Mouse (Mus musculus) kidney, embryonic 15.5 days (tissue): ENCODE measurements around the gene Shisa7. TPM values are rescaled to one million over a fixed set of nuclear protein-coding genes. Genes with fewer than 3 reads are reported as not detected.
A peak's percentile ranks its signal among the peaks of the same experiment; 100 is the strongest.
"Not testable (repeated sequence)": the region's sequence is repeated elsewhere in the genome, so short reads cannot be mapped to it uniquely, and the experiment has no call there.

Experiments
- ATAC-seq: fragments of 200-750 bp; cut with Nextera tagmentation; replicated peaks from 2 replicates; pipeline ENCODE4 v1.8.0; 2017; ENCODE audit warnings: moderate TSS enrichment; ENCODE audit not compliant: low FRiP score
- H3K27ac ChIP-seq: fragments of 300-500 bp; sonication (generic); 2 replicates; pipeline ENCODE4 v1.5.1; 2015; ENCODE audit warnings: mild to moderate bottlenecking, inconsistent platforms
- H3K27me3 ChIP-seq: fragments of 300-500 bp; sonication (generic); 2 replicates; pipeline ENCODE4 v1.6.1; 2015; ENCODE audit warnings: inconsistent platforms
- H3K36me3 ChIP-seq: fragments of 300-500 bp; sonication (generic); 2 replicates; pipeline ENCODE4 v1.6.1; 2015; ENCODE audit warnings: inconsistent platforms
- H3K4me1 ChIP-seq: fragments of 300-500 bp; sonication (generic); 2 replicates; pipeline ENCODE4 v1.6.1; 2015; ENCODE audit warnings: inconsistent platforms
- H3K4me2 ChIP-seq: fragments of 300-500 bp; sonication (generic); 2 replicates; pipeline ENCODE4 v1.6.1; 2015; ENCODE audit warnings: moderate library complexity, mild to moderate bottlenecking, inconsistent platforms
- H3K4me3 ChIP-seq: fragments of 300-500 bp; sonication (generic); replicated peaks from 2 replicates; pipeline ENCODE4 v1.5.1; 2015; ENCODE audit warnings: mild to moderate bottlenecking, inconsistent platforms
- H3K9ac ChIP-seq: fragments of 300-500 bp; sonication (generic); 2 replicates; pipeline ENCODE4 v1.6.1; 2015; ENCODE audit warnings: mild to moderate bottlenecking, inconsistent platforms
- H3K9me3 ChIP-seq: fragments of 300-500 bp; sonication (generic); replicated peaks from 2 replicates; pipeline ENCODE4 v1.6.1; 2016; ENCODE audit warnings: inconsistent platforms
- WGBS: fragments of 180-500 bp; shearing (Covaris S2); methylation state at CpG from one replicate; pipeline ENCODE4 v1.1.7; 2015; ENCODE audit warnings: mixed read lengths; 5-methylcytosine and 5-hydroxymethylcytosine counted together
- polyA plus RNA-seq: library from polyadenylated mRNA; unstranded; fragments of >200 nt; fragmentation: Nextera tagmentation; extraction: Ambion mirVana; gene quantifications from 2 replicates; pipeline ENCODE4 v1.2.1, GENCODE M21; 2015

Shisa7 gene
- polyA plus RNA-seq, 1 experiment from 2014 or later: 0.84 TPM

GRCm38 (mm10) chr7:4813105-4813791, 31.2 kb downstream of the Shisa7 start:
- H3K9ac ChIP-seq: peak overlapping the region; percentile 38; the same call in 1 of the 2 replicates
- no peaks in the 10 kb centered on the region for H3K9me3 ChIP-seq
- H3K36me3 ChIP-seq: peaks cover 26% of the 10 kb centered on the region
- H3K4me2 ChIP-seq: peak overlapping the region; percentile 76
- peaks cover 28% of the 10 kb centered on the region for H3K4me1 ChIP-seq
- 24% methylated on average over 8 of the region's 8 CpGs for WGBS
- H3K4me3 ChIP-seq: peak overlapping the region; percentile 99
- H3K27me3 ChIP-seq: no peaks in the 10 kb centered on the region
- H3K27ac ChIP-seq: peak overlapping the region; percentile 98
- no peak for ATAC-seq

GRCm38 (mm10) chr7:4812303-4813104, 32.0 kb downstream of the Shisa7 start, which contains the start of gene Ube2s:
Ube2s (minus strand) TSS chr7:4812590.
- no peaks in the 10 kb centered on the region for H3K9me3 ChIP-seq
- under 1% methylated on average over 62 of the region's 62 CpGs for WGBS
- H3K36me3 ChIP-seq: peaks cover 31% of the 10 kb centered on the region
- no peaks in the 10 kb centered on the region for H3K27me3 ChIP-seq
- H3K4me1 ChIP-seq: peaks cover 28% of the 10 kb centered on the region
- peak within 1 kb of the TSS; percentile 98 for H3K27ac ChIP-seq
- peak; percentile 99 for ATAC-seq
- peak within 1 kb of the TSS; percentile 99 for H3K9ac ChIP-seq
- H3K4me2 ChIP-seq: peak within 1 kb of the TSS; percentile 76
- H3K4me3 ChIP-seq: peak within 1 kb of the TSS; percentile 99

- Histone ChIP-seq H3K9ac (peak overlapping the region; percentile 99), H3K27me3 (no peaks in the 10 kb centered on the region), H3K4me1 (peaks cover 28% of the 10 kb centered on the region), H3K9me3 (no peaks in the 10 kb centered on the region), H3K27ac (peak overlapping the region; percentile 98), H3K4me2 (peak overlapping the region; percentile 76), H3K4me3 (peak overlapping the region; percentile 99), H3K36me3 (peaks cover 37% of the 10 kb centered on the region)
- under 1% methylated on average over 27 of the region's 36 CpGs for WGBS
- no peak for ATAC-seq
Measured at GRCm38 (mm10) chr7:4811842-4812302, 32.6 kb downstream of the Shisa7 start.

DNA sequence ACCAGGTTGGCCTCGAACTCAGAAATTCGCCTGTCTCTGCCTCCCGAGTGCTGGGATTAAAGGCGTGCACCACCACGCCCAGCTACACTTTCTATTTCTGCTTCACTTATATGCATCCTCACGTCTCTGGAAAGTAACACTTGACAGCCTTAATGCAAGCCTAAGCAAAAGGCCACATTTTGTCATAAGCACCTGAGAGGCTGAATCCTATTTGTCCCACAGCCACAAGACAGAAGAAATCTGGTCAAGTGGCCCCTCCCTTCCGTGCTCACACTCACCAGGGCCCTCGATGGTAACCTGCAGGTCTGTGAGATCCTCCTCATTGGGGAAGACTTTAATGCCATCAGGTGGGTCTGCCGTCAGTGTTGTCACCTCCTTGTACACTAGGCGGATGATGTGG, 33.4 kb downstream of the Shisa7 start:
- 0 out of 2 replicates have a peak overlapping the region, but pooled peaks have one; percentile 98 for H3K27ac ChIP-seq

GRCm38 (mm10) chr7:4806716-4807115, 37.8 kb downstream of the Shisa7 start:
- Histone ChIP-seq H3K4me2 (no peak overlapping the region), H3K4me1 (peaks cover 23% of the 10 kb centered on the region), H3K4me3 (no peak overlapping the region), H3K9me3 (no peaks in the 10 kb centered on the region), H3K27me3 (no peaks in the 10 kb centered on the region), H3K27ac (no peak overlapping the region), H3K36me3 (peaks cover 66% of the 10 kb centered on the region), H3K9ac (no peak overlapping the region)
- ATAC-seq: no peak
- 93% methylated on average over 7 of the region's 7 CpGs for WGBS

More for the DNA sequence above, 33.4 kb downstream of the Shisa7 start:
- H3K9me3 ChIP-seq, ATAC-seq, H3K27me3 ChIP-seq: not testable (repeated sequence)
- Histone ChIP-seq H3K36me3 (peaks cover 44% of the 10 kb centered on the region), H3K4me3 (peak overlapping the region; percentile 99), H3K9ac (peak overlapping the region; percentile 99), H3K4me2 (peak overlapping the region; percentile 76), H3K4me1 (peaks cover 28% of the 10 kb centered on the region)
- WGBS: 39% methylated on average over 10 of the region's 10 CpGs

GRCm38 (mm10) chr7:4802247-4802646, 42.2 kb downstream of the Shisa7 start:
- Histone ChIP-seq H3K4me2 (no peak overlapping the region), H3K27ac (no peak overlapping the region), H3K36me3 (peaks cover 49% of the 10 kb centered on the region), H3K9me3 (no peaks in the 10 kb centered on the region), H3K27me3 (no peaks in the 10 kb centered on the region), H3K4me3 (no peak overlapping the region), H3K9ac (no peak overlapping the region), H3K4me1 (no peaks in the 10 kb centered on the region)
- ATAC-seq: no peak

DNA sequence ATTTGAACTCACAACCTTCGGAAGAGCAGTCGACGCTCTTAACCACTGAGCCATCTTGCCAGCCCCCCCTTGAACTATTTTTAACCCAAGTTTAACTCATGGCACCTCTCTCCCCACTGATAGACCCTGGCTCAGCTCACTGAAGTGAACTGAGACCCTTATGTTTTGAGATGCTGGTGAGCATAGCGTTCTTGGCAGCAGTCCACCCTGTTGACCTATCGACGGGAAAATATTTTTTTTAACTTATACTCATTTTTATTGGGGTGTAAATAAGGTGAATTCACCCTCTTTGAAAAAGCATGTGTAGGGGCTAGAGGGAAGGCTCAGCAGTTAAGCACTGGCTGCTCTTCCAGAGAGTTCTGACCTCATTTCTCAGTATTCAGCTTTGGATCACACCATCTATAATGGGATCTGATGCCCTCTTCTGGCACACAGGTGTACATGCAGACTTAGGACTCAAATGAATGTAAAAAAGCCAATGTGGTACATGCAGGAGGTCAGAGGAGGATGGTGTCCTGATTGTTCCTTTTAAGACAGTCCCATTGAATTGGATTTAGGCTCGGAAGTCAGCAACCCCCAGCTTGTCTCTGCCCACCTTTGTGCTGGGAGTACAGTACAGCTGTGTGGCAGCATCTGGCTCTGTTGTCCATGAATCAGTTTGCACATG, 48.6 kb downstream of the Shisa7 start:
- Histone ChIP-seq H3K9me3 (no peaks in the 10 kb centered on the region), H3K9ac (no peak overlapping the region), H3K36me3 (peaks cover 49% of the 10 kb centered on the region), H3K4me3 (no peak overlapping the region), H3K4me2 (no peak overlapping the region), H3K4me1 (peaks cover 16% of the 10 kb centered on the region), H3K27ac (no peak overlapping the region), H3K27me3 (no peaks in the 10 kb centered on the region)
- no peak for ATAC-seq
- WGBS: 66% methylated on average over 7 of the region's 7 CpGs

DNA sequence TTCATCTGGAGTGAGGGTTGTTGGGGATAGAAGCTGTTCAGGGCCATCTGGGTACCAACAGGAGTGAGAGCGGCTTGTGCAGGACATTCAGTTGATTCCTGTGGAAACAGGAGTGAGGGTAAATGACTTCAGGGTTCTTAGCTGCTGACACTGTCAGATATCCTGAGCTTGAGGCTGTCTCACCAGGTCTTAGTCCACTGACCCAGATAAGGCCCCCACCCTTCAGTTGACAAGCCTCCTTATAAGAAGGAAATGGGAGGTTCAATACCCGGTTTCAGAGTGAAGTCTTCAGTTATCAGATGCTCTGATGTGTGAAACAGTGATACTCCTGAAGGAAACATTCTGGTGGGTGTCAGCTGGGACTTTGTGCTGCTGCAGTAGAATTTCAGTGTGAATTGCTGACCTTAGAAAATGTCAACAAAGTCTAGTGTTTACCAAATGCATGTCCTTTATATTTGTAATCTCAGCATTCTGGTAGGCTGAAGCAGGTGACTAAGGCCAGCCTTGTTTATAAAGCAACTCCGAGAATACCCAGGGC, 49.8 kb downstream of the Shisa7 start:
- H3K9ac ChIP-seq: no peak overlapping the region
- H3K27ac ChIP-seq: no peak overlapping the region
- 0 out of 2 replicates have a peak, but pooled peaks cover 4% of the 10 kb centered on the region for H3K27me3 ChIP-seq
- H3K4me3 ChIP-seq: peak overlapping the region; percentile 62
- H3K9me3 ChIP-seq: no peaks in the 10 kb centered on the region
- H3K4me1 ChIP-seq: peaks cover 16% of the 10 kb centered on the region
- no peak for ATAC-seq
- peak overlapping the region; percentile 78; the same call in 1 of the 2 replicates for H3K4me2 ChIP-seq
- H3K36me3 ChIP-seq: peaks cover 49% of the 10 kb centered on the region
- 71% methylated on average over 3 of the region's 3 CpGs for WGBS

GRCm38 (mm10) chr7:4793674-4794073, 50.8 kb downstream of the Shisa7 start:
- H3K27me3 ChIP-seq: 0 out of 2 replicates have a peak, but pooled peaks cover 4% of the 10 kb centered on the region
- H3K9me3 ChIP-seq: no peaks in the 10 kb centered on the region
- peaks cover 23% of the 10 kb centered on the region for H3K4me1 ChIP-seq
- 31% methylated on average over 4 of the region's 4 CpGs for WGBS
- peak overlapping the region; percentile 78 for H3K4me2 ChIP-seq
- H3K4me3 ChIP-seq: peak overlapping the region; percentile 62
- ATAC-seq: no peak
- H3K27ac ChIP-seq: peak overlapping the region; percentile 96
- H3K36me3 ChIP-seq: peaks cover 49% of the 10 kb centered on the region
- peak overlapping the region; percentile 79 for H3K9ac ChIP-seq

DNA sequence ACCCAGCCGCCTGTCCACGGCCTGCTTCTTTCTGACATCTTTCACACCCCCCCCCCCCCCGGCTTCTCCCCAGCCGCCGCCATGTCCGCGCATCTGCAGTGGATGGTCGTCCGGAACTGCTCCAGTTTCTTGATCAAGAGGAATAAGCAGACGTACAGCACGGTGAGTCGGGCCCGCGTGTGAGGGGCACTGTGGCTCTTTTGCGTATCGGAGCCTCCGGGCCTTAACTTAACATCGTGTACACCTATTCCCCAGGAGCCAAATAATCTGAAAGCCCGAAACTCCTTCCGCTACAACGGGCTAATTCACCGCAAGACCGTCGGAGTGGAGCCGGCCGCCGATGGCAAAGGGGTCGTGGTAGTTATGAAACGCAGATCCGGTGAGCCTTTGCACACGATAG, 51.2 kb downstream of the Shisa7 start:
- not testable (repeated sequence) for H3K27me3 ChIP-seq, ATAC-seq, H3K9me3 ChIP-seq
- peaks cover 27% of the 10 kb centered on the region for H3K4me1 ChIP-seq
- WGBS: under 1% methylated on average over 31 of the region's 31 CpGs
- peak overlapping the region; percentile 79 for H3K9ac ChIP-seq
- peak overlapping the region; percentile 96 for H3K27ac ChIP-seq
- peak overlapping the region; percentile 62 for H3K4me3 ChIP-seq
- H3K4me2 ChIP-seq: peak overlapping the region; percentile 78
- H3K36me3 ChIP-seq: peaks cover 47% of the 10 kb centered on the region
